In the genomic region with DNA sequence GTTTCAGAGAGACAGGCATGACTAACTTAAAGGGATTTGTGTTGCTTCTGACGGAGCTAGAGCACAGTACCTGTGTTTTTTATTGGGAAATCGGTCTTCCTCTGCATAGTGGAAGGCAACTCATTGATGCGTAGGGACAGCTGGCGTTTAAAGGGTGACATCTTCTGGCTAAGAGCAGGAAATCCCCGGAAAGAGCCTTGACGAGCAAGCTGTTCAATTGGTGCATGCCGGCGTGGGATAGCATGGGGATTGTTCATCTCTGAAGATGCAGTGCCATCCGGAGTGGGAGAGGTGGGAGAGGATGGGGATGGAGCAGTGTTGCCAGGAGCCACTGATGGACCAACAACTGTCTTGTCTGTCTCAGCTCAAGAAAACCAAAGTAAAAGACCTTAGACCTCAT, we compare ENCODE assay signal across 11 mouse cellular contexts. TPM values are rescaled to one million over a fixed set of nuclear protein-coding genes. Genes with fewer than 3 reads are reported as not detected.
DNase-seq lines count a peak whose midpoint lies in the region; ATAC-seq and TF ChIP-seq lines count a peak whose summit lies in the region.
"Had no signal": no experiment of that assay in that cellular context is flagged by ENCODE, and none has a peak within 500 bp of the region (broad histone marks: within the 10 kb centered on the region; RNA-seq: fewer than 3 reads in every experiment).

No protein-coding gene starts in this region.

- ATAC-seq in cerebellum, adult (ENCODE audit: insufficient number of reproducible peaks, low FRiP score, low TSS enrichment), result no peak
- no peak for ATAC-seq in intestine, postnatal 0 days
- ATAC-seq in intestine, embryonic 15.5 days, result no peak
- ATAC-seq: lung, postnatal 0 days; Patski had no signal

- peaks cover 91% of the 10 kb centered on the region for H3K36me3 ChIP-seq in intestine, postnatal 0 days (ENCODE audit: control insufficient read depth, insufficient read depth)
- H3K36me3 ChIP-seq in intestine, embryonic 15.5 days, result peaks cover 35% of the 10 kb centered on the region

- intact Hi-C loops in left cerebral cortex, postnatal 36 days (cut with DNase I), result no loop called here

- no peak overlapping the region for H3K9ac ChIP-seq in intestine, postnatal 0 days (ENCODE audit: low read depth, low read length)
- no peak overlapping the region for H3K9ac ChIP-seq in intestine, embryonic 15.5 days

- H3K4me2 ChIP-seq in intestine, postnatal 0 days (replicated peaks; ENCODE audit: low read depth), result no peak overlapping the region
- no peak overlapping the region for H3K4me2 ChIP-seq in intestine, embryonic 15.5 days (replicated peaks)

- H3K4me3 ChIP-seq in intestine, postnatal 0 days (ENCODE audit: low read depth, low read length), result no peak overlapping the region
- no peak overlapping the region for H3K4me3 ChIP-seq in intestine, embryonic 15.5 days (replicated peaks)
- H3K4me3 ChIP-seq: erythroblast, embryonic 14.5 days had no signal

- H3K27me3 ChIP-seq in intestine, postnatal 0 days (replicated peaks; ENCODE audit: control insufficient read depth, insufficient read depth, low read length), result no peaks in the 10 kb centered on the region
- no peaks in the 10 kb centered on the region for H3K27me3 ChIP-seq in intestine, embryonic 15.5 days (replicated peaks)
- H3K27me3 ChIP-seq: Patski had no signal

- H3K9me3 ChIP-seq in intestine, postnatal 0 days (ENCODE audit: control insufficient read depth), result no peaks in the 10 kb centered on the region
- no peaks in the 10 kb centered on the region for H3K9me3 ChIP-seq in intestine, embryonic 15.5 days

- DNase-seq in cerebellum, adult 11 months, result peak; percentile 26
- peak; percentile 30 to 37 for DNase-seq in cerebellum, adult 18-20 months
- peak; percentile 36 to 41 for DNase-seq in left cerebral cortex, postnatal 36 days (ENCODE audit: low spot score in 2 of 2)
- DNase-seq in adrenal gland, postnatal 4 days (ENCODE audit: low spot score in 2 of 2), result no peak
- DNase-seq in spleen, postnatal 10 days (ENCODE audit: low spot score in 2 of 2), result no peak

- H3K4me1 ChIP-seq in intestine, postnatal 0 days (replicated peaks; ENCODE audit: control insufficient read depth, insufficient read depth, low read length), result no peaks in the 10 kb centered on the region
- H3K4me1 ChIP-seq in intestine, embryonic 15.5 days (replicated peaks), result no peaks in the 10 kb centered on the region

- TF ChIP-seq CTCF in intestine, postnatal 0 days (IDR thresholded peaks at IDR 0.05; ENCODE audit: low read depth), result peak; percentile 43

- H3K27ac ChIP-seq in intestine, postnatal 0 days (ENCODE audit: low read depth, low read length), result no peak overlapping the region
- H3K27ac ChIP-seq in intestine, embryonic 15.5 days, result no peak overlapping the region

- 64% methylated on average over 9 of the region's 9 CpGs for WGBS in intestine, postnatal 0 days
- 61% methylated on average over 9 of the region's 9 CpGs for WGBS in intestine, embryonic 15.5 days

RNA-seq across cellular contexts. Expression of gene Papln, which starts 37.5 kb away (rescaled TPM):
- 1.7 and 1.8 TPM in 2 replicates for polyA plus RNA-seq in intestine, postnatal 0 days (2015; fragmentation: Nextera tagmentation; extraction: Ambion mirVana)
- polyA plus RNA-seq in intestine, embryonic 15.5 days (2015; fragmentation: Nextera tagmentation; extraction: Ambion mirVana), result 3.6 and 3.7 TPM in 2 replicates
- 10 to 100 TPM in 1 of 2 experiments, 1 to 10 TPM in 1; 7.4 to 11.5 TPM for total RNA-seq in left cerebral cortex, postnatal 36 days (2021)
- total RNA-seq in adrenal gland, postnatal 4 days (2021), result 1 to 10 TPM; 2.8 to 6.0 TPM
- polyA plus RNA-seq: erythroblast, embryonic 14.5 days had no signal

Comparison
In these comparisons a context has a peak if more than half of its experiments do, and no peak if none do; other contexts are left out.
1. DNase-seq: peak in cerebellum, adult 11 months (single experiment), cerebellum, adult 18-20 months (2 of 2) and left cerebral cortex, postnatal 36 days (2 of 2); none in adrenal gland, postnatal 4 days (0 of 2) and spleen, postnatal 10 days (0 of 2).